Mouse (Mus musculus) G1E (cell line): Measurements from ENCODE around the gene Hdhd5.

Experiments
- CTCF ChIP-seq: IDR thresholded peaks from 2 replicates; pipeline ENCODE4 v1.5.1; 2012; ENCODE audit warnings: low read depth, low read length, inconsistent platforms, mixed read lengths
- GATA1 ChIP-seq: IDR thresholded peaks from 2 replicates; pipeline ENCODE4 v1.6.1; 2012; ENCODE audit warnings: borderline replicate concordance, low read length, inconsistent platforms, mixed read lengths
- TAL1 ChIP-seq: conservative IDR thresholded peaks from 2 replicates; pipeline ENCODE4 v1.6.1; 2012; ENCODE audit warnings: low read depth, low read length, inconsistent platforms, mixed read lengths

DNA sequence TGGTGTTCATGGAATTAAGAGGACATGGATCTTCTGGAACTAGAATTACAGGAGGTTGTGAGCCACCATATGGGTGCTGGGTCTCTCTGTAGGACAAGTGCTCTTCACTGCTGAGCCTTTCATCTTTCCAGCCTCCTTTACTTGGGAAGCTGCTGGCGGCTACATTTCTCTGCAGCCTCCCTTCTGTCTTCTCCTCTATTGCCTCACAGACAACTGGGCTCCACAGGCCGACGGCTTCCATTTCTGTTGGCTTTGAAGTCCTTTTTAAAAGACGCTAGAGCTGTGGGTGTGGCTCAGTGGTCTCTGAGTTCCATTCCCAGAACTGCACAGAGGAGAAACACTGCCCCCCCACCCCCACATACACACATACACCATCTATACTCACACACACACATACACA lies 65.7 kb downstream of the Hdhd5 start:
- TF ChIP-seq CTCF (no peak), GATA1 (no peak), TAL1 (no peak)
